Mouse (Mus musculus) hindbrain, embryonic 12.5 days (tissue): ENCODE results near the gene Arpc3. TPM values are rescaled to one million over a fixed set of nuclear protein-coding genes. Genes with fewer than 3 reads are reported as not detected.

Experiments used
- ATAC-seq: fragments of 200-750 bp; cut with Nextera tagmentation; 2 replicates; pipeline ENCODE4 v1.8.0; 2017; ENCODE audit warnings: moderate TSS enrichment; ENCODE audit not compliant: low FRiP score
- H3K27ac ChIP-seq: fragments of 300-500 bp; sonication (generic); 2 replicates; pipeline ENCODE4 v1.5.1; 2016; ENCODE audit warnings: mild to moderate bottlenecking
- H3K27me3 ChIP-seq: fragments of 300-500 bp; sonication (generic); 2 replicates; pipeline ENCODE4 v1.6.1; 2016; ENCODE audit warnings: mild to moderate bottlenecking
- H3K36me3 ChIP-seq: fragments of 300-500 bp; sonication (generic); 2 replicates; pipeline ENCODE4 v1.6.1; 2016; ENCODE audit warnings: mild to moderate bottlenecking
- H3K4me1 ChIP-seq: fragments of 300-500 bp; sonication (generic); 2 replicates; pipeline ENCODE4 v1.6.1; 2016
- H3K4me2 ChIP-seq: fragments of 300-500 bp; sonication (generic); replicated peaks from 2 replicates; pipeline ENCODE4 v1.6.1; 2016; ENCODE audit warnings: mild to moderate bottlenecking
- H3K4me3 ChIP-seq: fragments of 300-500 bp; sonication (generic); 2 replicates; pipeline ENCODE4 v1.5.1; 2016; ENCODE audit warnings: mild to moderate bottlenecking
- H3K9ac ChIP-seq: fragments of 300-500 bp; sonication (generic); 2 replicates; pipeline ENCODE4 v1.6.1; 2016; ENCODE audit warnings: mild to moderate bottlenecking, moderate library complexity
- H3K9me3 ChIP-seq: fragments of 300-500 bp; sonication (generic); replicated peaks from 2 replicates; pipeline ENCODE4 v1.6.1; 2016; ENCODE audit warnings: mild to moderate bottlenecking
- WGBS: fragments of 180-500 bp; shearing (Covaris S2); methylation state at CpG from one replicate; pipeline ENCODE4 v1.1.7; 2016; 5-methylcytosine and 5-hydroxymethylcytosine counted together
- polyA plus RNA-seq: library from polyadenylated mRNA; unstranded; fragments of >200 nt; fragmentation: Nextera tagmentation; extraction: Ambion mirVana; gene quantifications from 2 replicates; pipeline ENCODE4 v1.2.1, GENCODE M21; 2016

Gene Arpc3
- 115 and 134 TPM in 2 replicates for polyA plus RNA-seq

- Histone ChIP-seq H3K4me1 (peaks cover 10% of the 10 kb centered on the region), H3K36me3 (peaks cover 7% of the 10 kb centered on the region; the same call in 1 of the 2 replicates), H3K27ac (no peak within 1 kb of the TSS), H3K9ac (peak within 1 kb of the TSS; percentile 87), H3K9me3 (no peaks in the 10 kb centered on the region), H3K27me3 (no peaks in the 10 kb centered on the region), H3K4me3 (peak within 1 kb of the TSS; percentile 86), H3K4me2 (peak within 1 kb of the TSS; percentile 92)
- ATAC-seq, result peak; percentile 85
- under 1% methylated on average over 38 of the region's 39 CpGs for WGBS
Observed at GRCm38 (mm10) chr5:122391786-122392180, at the start of gene Arpc3. Arpc3 (plus strand) TSS chr5:122391878.

GRCm38 (mm10) chr5:122342874-122343273 lies 48.8 kb upstream of the Arpc3 start:
- Histone ChIP-seq H3K9ac (no peak overlapping the region), H3K27me3 (no peaks in the 10 kb centered on the region), H3K36me3 (no peaks in the 10 kb centered on the region), H3K9me3 (no peaks in the 10 kb centered on the region), H3K4me3 (no peak overlapping the region), H3K27ac (no peak overlapping the region), H3K4me1 (no peaks in the 10 kb centered on the region), H3K4me2 (no peak overlapping the region)
- 73% methylated on average over 1 of the region's 1 CpGs for WGBS
- ATAC-seq, result no peak

GRCm38 (mm10) chr5:122343768-122344167 lies 47.9 kb upstream of the Arpc3 start:
- Histone ChIP-seq H3K4me3 (no peak overlapping the region), H3K4me2 (no peak overlapping the region), H3K27me3 (no peaks in the 10 kb centered on the region), H3K4me1 (no peaks in the 10 kb centered on the region), H3K9ac (no peak overlapping the region), H3K36me3 (no peaks in the 10 kb centered on the region), H3K27ac (no peak overlapping the region), H3K9me3 (no peaks in the 10 kb centered on the region)
- 57% methylated on average over 7 of the region's 7 CpGs for WGBS
- no peak for ATAC-seq

GRCm38 (mm10) chr5:122344260-122344659 lies 47.4 kb upstream of the Arpc3 start:
- Histone ChIP-seq H3K27me3 (no peaks in the 10 kb centered on the region), H3K4me1 (no peaks in the 10 kb centered on the region), H3K9me3 (no peaks in the 10 kb centered on the region), H3K9ac (no peak overlapping the region), H3K36me3 (no peaks in the 10 kb centered on the region), H3K27ac (no peak overlapping the region), H3K4me3 (no peak overlapping the region), H3K4me2 (no peak overlapping the region)
- WGBS, result 12% methylated on average over 5 of the region's 5 CpGs
- no peak for ATAC-seq

GRCm38 (mm10) chr5:122345777-122346176 lies 45.9 kb upstream of the Arpc3 start:
- ATAC-seq, result no peak
- H3K4me2 ChIP-seq, result no peak overlapping the region
- H3K4me1 ChIP-seq, result no peaks in the 10 kb centered on the region
- H3K27me3 ChIP-seq, result no peaks in the 10 kb centered on the region; the same call in 1 of the 2 replicates
- no peak overlapping the region for H3K27ac ChIP-seq
- no peak overlapping the region for H3K4me3 ChIP-seq
- 85% methylated on average over 4 of the region's 4 CpGs for WGBS
- H3K9me3 ChIP-seq, result no peaks in the 10 kb centered on the region
- H3K9ac ChIP-seq, result no peak overlapping the region
- H3K36me3 ChIP-seq, result no peaks in the 10 kb centered on the region

GRCm38 (mm10) chr5:122353807-122354491 lies 37.7 kb upstream of the Arpc3 start, which contains the start of the genes Rad9b and Vps29:
Rad9b (minus strand) TSS chr5:122354233.
Vps29 (plus strand) TSS chr5:122354369.
- WGBS, result 2% methylated on average over 51 of the region's 51 CpGs

GRCm38 (mm10) chr5:122354492-122355067 lies 37.1 kb upstream of the Arpc3 start:
- no peaks in the 10 kb centered on the region; the same call in 1 of the 2 replicates for H3K27me3 ChIP-seq
- H3K4me2 ChIP-seq, result peak overlapping the region; percentile 77
- H3K4me3 ChIP-seq, result peak overlapping the region; percentile 97
- H3K36me3 ChIP-seq, result peaks cover 7% of the 10 kb centered on the region; the same call in 1 of the 2 replicates
- under 1% methylated on average over 52 of the region's 57 CpGs for WGBS
- peaks cover 3% of the 10 kb centered on the region for H3K4me1 ChIP-seq
- H3K27ac ChIP-seq, result peak overlapping the region; percentile 86
- ATAC-seq, result peak; percentile 85; the same call in 1 of the 2 replicates
- no peaks in the 10 kb centered on the region for H3K9me3 ChIP-seq
- H3K9ac ChIP-seq, result peak overlapping the region; percentile 93

More at GRCm38 (mm10) chr5:122353807-122354491, 37.7 kb upstream of the Arpc3 start, which contains the start of the genes Rad9b and Vps29:
- Histone ChIP-seq H3K27ac (peak within 1 kb of the TSS; percentile 86), H3K4me2 (peak within 1 kb of the TSS; percentile 77), H3K36me3 (0 out of 2 replicates have a peak, but pooled peaks cover 4% of the 10 kb centered on the region), H3K27me3 (no peaks in the 10 kb centered on the region; the same call in 1 of the 2 replicates), H3K4me1 (peaks cover 3% of the 10 kb centered on the region), H3K9ac (peak within 1 kb of the TSS; percentile 93), H3K9me3 (no peaks in the 10 kb centered on the region), H3K4me3 (peak within 1 kb of the TSS; percentile 97)
- peak; percentile 92 for ATAC-seq

GRCm38 (mm10) chr5:122371591-122372191 lies 20.0 kb upstream of the Arpc3 start, which contains the start of gene Gpn3:
Gpn3 (plus strand) TSS chr5:122371876.
- no peaks in the 10 kb centered on the region for H3K9me3 ChIP-seq
- ATAC-seq, result peak; percentile 86
- H3K27me3 ChIP-seq, result no peaks in the 10 kb centered on the region
- H3K9ac ChIP-seq, result peak within 1 kb of the TSS; percentile 84
- WGBS, result under 1% methylated on average over 27 of the region's 46 CpGs
- H3K4me2 ChIP-seq, result peak within 1 kb of the TSS; percentile 78
- H3K4me1 ChIP-seq, result peaks cover 20% of the 10 kb centered on the region
- H3K27ac ChIP-seq, result peak within 1 kb of the TSS; percentile 94
- H3K4me3 ChIP-seq, result peak within 1 kb of the TSS; percentile 68
- H3K36me3 ChIP-seq, result peaks cover 48% of the 10 kb centered on the region

GRCm38 (mm10) chr5:122372192-122372769 lies 19.4 kb upstream of the Arpc3 start, which contains the start of gene Fam216a:
Fam216a (minus strand) TSS chr5:122372364.
- peak within 1 kb of the TSS; percentile 78 for H3K4me2 ChIP-seq
- peak; percentile 94 for ATAC-seq
- H3K9ac ChIP-seq, result peak within 1 kb of the TSS; percentile 84
- peak within 1 kb of the TSS; percentile 94 for H3K27ac ChIP-seq
- no peaks in the 10 kb centered on the region for H3K27me3 ChIP-seq
- no peaks in the 10 kb centered on the region for H3K9me3 ChIP-seq
- peak within 1 kb of the TSS; percentile 68 for H3K4me3 ChIP-seq
- under 1% methylated on average over 52 of the region's 53 CpGs for WGBS
- H3K4me1 ChIP-seq, result peaks cover 20% of the 10 kb centered on the region
- peaks cover 47% of the 10 kb centered on the region for H3K36me3 ChIP-seq

- WGBS, result 7% methylated on average over 5 of the region's 5 CpGs
- ATAC-seq, result no peak
Observed at GRCm38 (mm10) chr5:122372878-122373277, 18.8 kb upstream of the Arpc3 start.

GRCm38 (mm10) chr5:122377101-122377833 lies 14.4 kb upstream of the Arpc3 start:
- Histone ChIP-seq H3K4me2 (no peak overlapping the region), H3K9me3 (no peaks in the 10 kb centered on the region), H3K36me3 (peaks cover 54% of the 10 kb centered on the region), H3K4me3 (no peak overlapping the region), H3K9ac (no peak overlapping the region), H3K27me3 (no peaks in the 10 kb centered on the region), H3K27ac (no peak overlapping the region), H3K4me1 (peaks cover 10% of the 10 kb centered on the region)
- ATAC-seq, result no peak
- WGBS, result 90% methylated on average over 4 of the region's 4 CpGs

More at GRCm38 (mm10) chr5:122372878-122373277, 18.8 kb upstream of the Arpc3 start:
- H3K9me3 ChIP-seq, result no peaks in the 10 kb centered on the region
- peak overlapping the region; percentile 94 for H3K27ac ChIP-seq
- peak overlapping the region; percentile 68 for H3K4me3 ChIP-seq
- no peaks in the 10 kb centered on the region for H3K27me3 ChIP-seq
- H3K4me2 ChIP-seq, result peak overlapping the region; percentile 78
- H3K9ac ChIP-seq, result peak overlapping the region; percentile 65
- peaks cover 41% of the 10 kb centered on the region for H3K36me3 ChIP-seq
- H3K4me1 ChIP-seq, result peaks cover 20% of the 10 kb centered on the region
